Mouse (Mus musculus) ES-Bruce4 (cell line): Measurements from ENCODE around the gene Tprg.

Experiments
- CTCF ChIP-seq: IDR thresholded peaks from one replicate; pipeline ENCODE4 v1.8.1; 2011; ENCODE audit warnings: low read depth, low read length
- EP300 ChIP-seq: IDR thresholded peaks from 2 replicates; pipeline ENCODE4 v1.6.1; 2011; ENCODE audit warnings: low read depth, low read length; ENCODE audit not compliant: insufficient read depth
- POLR2A ChIP-seq: IDR thresholded peaks from one replicate; pipeline ENCODE4 v1.8.1; 2011; ENCODE audit warnings: low read length; ENCODE audit not compliant: insufficient read depth

GRCm38 (mm10) chr16:25349626-25350025, 63.0 kb downstream of the Tprg start:
- TF ChIP-seq CTCF (peak; percentile 44), EP300 (no peak), POLR2A (no peak)
